Mouse (Mus musculus) granulocyte monocyte progenitor cell, adult 5-6 weeks (primary cell): ENCODE measurements at regions not wholly inside any gene's neighbourhood (a gene's known extent, or its start where the extent isn't known, plus 50 kb on each side); places are given as distances from the start of the nearest gene placed in this dataset.

Experiments used
- ATAC-seq: replicated peaks from 2 replicates; pipeline ENCODE4 v1.8.0; 2016; ENCODE audit warnings: mild to moderate bottlenecking, moderate TSS enrichment, inconsistent platforms; ENCODE audit not compliant: poor library complexity, severe bottlenecking

DNA sequence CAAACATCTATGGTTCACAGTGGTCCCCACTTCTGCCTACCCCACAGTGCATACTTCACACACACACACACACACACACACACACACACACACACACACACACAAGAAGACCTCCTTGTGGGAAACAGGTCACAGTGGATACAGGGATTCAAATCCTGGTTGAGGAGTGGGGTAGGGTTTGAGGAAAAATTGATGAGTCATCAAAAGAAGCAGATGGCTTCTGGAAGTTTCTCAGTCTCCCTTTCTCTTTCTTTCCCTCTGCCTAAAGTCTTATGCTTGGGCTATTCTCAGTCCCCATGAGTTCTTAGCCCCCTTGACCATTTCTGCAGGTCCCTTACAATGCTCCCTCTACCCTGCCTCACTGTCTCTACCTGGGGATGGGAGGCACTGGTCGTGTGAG is 56.4 kb downstream of the Rassf10 start:
- ATAC-seq: no peak

DNA sequence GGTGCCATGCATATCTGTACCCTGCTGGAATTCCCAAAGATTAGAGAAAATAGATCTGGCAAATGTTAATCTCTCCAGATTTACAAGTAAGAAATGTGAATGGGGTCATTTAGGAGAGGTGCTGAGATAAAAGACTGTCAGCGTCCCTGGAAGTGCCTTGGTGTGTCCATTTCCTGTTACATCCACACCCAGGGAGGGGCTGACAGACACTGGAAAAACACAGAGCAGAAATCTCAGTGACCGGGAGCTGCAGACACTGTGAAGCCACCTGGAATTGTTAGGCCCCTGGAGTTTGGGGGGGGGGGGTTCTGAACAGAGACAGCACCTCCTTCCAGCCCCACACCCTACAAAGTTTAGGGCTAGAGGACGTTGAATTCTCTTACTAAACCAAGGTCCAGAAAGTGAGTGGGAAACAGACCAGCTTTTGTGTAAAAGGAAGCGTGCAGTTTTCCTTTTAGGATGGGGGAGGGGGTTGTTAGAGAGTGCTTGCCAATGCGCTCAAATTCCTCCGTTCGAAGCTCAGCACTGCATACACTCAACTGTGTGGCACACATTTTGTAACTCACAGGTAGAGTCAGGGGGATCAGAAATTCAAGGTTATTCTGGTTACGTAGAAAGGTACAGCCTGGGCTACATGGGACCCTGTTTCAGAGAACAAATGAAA is 63.5 kb downstream of the Rassf10 start:
- no peak for ATAC-seq

DNA sequence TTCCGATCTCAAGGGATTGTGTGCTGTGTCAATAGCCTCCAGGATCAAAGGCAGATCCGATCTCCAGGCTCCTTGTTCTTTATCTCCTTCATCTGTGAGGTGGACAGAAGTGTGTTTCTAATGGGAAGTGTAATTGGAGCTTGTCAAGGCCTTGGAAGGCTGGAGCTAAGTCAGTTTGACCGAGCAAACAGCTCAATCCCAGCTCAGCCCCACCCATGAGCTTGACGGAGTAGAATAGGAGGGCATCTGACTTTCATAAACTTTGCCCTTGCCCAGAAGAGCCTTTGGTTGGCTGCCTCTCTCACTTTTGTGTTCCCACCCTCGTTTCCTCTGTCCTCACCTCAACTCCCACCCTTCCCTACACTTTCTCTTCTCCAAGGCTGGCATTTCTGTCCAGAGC is 67.7 kb downstream of the Rassf10 start:
- ATAC-seq: no peak

DNA sequence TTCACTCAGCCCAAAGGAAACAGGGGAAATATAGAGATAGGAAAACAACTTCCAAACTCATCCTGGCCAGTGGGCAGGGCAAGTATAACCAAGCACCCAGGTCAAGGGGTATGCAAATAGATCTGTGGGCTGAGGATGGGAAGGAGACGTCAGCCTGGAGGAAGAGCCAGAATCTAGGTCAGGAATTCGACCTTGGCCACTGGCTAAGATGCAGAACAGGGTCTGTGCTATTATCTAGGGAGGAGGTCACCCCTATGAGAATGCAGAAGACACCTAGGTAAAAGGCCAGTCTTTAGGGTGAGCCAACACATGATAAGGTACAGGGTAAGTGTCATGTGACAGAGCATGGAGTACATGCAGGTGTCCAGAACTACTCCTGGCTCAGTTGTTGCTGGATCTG is 68.8 kb downstream of the Rassf10 start:
- no peak for ATAC-seq

DNA sequence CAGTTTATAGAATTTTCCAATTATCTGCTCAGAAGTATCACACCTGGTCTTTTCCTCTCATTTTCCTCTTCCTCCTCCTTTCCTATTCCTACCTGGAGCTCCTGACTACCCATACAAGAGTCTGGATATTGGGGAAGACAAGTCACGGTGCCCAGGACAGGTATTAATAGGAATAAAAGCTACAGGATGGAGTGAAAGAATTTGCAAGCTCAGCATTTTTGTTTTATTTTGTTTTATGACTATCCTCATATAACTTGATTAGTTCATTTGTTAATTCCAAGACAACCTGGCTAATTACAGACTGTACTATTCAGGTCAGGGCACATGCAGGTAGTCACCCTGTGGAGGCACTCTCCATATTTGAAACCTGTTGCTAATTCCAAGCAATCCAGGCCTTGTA is 72.0 kb downstream of the Rassf10 start:
- ATAC-seq: no peak

DNA sequence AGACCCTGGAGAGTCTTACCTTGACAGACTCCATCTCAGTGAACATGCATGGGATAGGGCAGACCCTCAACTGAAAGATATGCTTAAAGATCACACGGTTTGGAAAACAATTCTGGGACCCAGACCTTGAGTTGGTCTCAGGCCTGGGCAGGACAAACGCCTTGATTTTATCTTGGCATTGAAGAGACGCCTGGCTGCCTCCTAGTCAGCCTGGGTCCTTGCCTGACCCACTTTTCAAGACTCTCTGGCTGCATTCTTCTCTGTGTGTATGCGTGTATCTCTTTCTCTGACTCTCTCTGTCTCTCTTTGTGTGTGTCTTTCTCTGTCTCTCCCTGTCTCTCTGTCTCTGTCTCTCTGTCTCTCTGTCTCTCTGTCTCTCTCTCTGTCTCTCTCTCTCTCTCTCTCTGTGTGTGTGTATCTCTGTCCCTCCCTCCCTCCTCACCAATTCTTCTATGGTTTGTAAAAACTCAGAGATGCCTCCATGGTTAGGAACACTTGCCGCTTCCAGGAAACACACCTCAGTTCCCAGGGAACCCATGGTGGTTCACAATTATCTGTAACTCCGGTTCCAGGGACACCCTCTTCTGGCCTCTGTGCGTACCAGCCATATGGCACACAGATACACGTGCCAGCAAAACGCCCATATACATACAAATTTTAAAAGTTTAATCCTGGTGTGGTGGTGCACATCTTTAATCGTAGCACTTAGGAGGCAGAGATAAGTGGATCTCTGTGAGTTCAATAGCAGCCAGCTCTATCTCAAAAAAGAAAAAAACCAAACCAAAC is 72.7 kb downstream of the Rassf10 start:
- no peak for ATAC-seq

DNA sequence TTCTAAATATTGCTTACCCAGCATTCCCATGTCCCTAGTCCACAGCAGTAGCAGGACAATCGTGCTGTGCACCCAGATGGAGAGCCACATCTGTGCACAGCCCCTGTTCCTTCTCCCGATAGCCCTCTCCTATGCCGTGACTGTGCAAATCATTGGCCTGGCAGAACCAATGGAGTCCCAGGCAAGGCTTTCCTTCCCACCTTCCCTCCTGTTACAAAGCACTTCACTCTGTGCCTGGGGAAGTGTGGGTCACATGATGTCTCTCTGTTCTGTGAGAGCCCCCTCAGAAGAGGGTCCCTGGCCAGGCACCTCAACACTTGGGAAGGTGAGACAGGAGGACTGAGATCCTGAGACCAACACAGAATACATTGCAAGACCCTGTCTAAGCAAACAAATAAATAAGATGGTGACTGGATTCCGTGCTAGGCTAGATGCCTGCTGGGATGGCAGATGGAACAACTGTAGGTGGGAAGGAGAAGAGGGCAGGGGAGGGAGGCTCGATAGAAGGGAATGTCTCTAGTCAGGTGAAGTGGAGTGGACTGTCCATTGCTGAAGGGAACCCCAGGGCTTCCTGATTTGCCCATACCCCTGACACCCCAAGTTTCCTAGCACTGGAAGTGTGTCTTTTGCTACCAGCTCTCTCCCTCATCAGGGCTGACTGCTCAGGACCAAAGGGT is 73.5 kb downstream of the Rassf10 start:
- no peak for ATAC-seq

DNA sequence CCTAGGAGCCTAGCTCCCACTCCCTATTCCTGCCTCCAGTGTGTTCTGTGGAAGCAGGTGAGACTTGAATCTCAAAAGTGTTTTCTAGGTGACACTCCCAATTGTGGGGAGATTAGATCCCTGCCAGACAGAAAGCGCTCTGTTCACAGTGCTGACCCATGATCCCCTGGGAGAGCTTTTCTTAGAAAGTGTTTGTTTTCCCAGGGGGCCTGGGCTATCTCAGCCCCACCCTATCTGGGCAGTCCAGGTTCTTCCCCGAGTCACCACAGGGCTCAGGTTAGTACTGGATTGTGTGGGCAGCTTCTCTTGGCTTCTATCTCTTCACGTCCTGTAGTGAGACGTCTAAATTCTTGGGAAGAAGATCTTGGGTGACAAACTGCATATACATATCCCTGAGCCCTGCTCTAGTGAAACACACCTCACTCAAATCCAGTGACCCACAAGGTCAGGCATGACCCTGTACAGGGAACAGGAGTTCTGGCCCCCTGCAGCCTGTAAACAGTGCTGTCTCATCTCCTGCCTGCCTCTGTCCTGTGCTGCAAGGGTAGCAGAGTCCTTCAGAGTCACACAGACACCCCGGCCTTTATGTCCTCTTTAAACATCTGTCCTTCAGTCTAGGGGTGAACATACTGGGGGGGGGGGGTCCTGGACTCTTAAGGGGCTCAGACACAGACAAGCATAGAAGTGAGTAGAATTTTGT is 76.4 kb downstream of the Rassf10 start:
- no peak for ATAC-seq

DNA sequence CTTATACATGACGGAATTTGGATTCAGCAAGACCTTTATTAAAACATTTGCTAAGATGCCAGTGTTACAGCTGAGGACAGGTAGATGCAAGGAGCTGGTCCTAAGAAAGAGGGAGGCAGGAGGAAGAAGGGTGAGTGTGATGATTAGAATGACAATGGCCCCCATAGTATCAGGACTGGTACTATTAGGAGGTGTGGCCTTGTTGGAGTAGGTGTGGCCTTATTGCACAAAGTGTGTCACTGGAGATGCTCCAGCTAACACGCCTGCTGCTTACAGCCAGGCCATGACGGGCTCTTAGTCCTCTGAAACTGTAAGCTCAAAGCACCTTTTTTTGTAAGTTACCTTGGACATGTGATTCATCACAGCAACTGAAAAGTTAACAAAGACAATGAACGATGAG is 82.0 kb downstream of the Rassf10 start:
- ATAC-seq: no peak

DNA sequence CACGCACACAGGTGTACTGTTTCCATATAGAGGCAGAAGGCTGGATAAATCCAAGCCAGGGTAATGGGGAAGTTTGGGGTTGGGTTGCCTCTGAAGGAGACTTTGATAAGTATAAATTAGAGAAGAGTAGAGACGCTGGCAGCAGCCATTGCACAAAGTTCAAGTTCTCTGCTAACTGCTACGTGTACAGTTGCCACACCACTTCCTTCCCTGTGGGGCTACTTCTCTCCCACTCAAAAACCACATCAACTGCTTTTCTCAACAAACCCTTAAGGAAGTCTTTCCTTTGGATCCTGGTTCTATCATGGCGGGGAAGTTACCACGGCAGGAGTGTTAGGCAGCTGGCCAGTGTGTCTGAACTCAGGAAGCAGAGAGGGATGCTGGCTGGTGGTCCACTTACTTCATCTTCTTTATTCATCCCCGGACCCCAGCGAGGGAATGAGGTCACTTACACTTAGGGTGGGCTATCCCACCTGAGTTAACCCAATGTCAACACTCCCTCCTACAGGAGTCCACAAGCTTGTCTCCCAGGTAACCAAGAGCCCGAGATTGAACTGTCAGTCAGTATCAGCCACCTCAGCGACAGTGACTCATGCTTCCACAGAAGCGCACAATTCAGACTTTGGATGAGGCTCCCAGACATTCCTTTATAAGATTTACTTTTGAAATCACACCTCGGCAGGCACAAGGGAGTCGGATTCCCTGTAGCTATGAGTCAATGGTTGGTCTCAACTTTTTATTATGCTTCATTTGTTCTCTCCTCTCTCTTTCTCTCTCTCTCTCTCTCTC is 84.3 kb downstream of the Rassf10 start:
- ATAC-seq: peak; percentile 84

DNA sequence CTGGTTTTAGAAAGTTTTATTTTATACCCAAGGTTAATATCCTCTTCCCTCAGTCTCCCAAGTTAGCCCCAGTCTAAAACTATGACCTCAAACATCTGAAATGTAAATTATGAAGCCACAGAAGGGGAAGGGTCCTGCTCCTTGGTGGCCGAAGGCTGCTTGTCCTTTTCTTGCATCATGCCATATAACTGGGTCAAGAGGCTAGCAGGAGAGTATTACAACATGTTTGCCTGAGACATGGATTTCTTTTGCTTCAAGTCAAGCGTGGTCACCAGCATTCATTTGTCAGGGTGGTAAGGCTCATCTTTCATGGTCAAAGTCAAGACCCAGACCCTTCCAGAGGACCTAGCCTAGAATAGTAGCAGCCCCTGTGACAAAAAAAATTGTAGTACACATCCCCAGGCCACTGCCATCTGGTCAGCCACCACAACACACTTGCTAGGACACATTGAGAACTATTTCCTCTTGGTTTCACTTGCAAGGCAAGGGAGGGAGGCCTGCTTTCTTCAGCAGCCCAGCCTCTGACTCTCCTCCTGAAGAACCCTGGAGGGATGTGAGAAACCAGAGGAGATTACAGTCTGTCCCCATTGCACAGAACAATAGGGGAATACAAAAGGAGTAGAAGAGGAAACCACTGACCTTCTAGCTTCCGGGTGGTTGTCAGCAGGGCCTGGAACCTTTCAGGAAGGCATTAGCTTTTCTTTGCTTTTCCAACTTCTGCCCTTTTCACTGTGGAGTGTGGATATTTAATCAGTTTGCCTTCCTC is 85.3 kb downstream of the Rassf10 start:
- peak; percentile 24 for ATAC-seq

DNA sequence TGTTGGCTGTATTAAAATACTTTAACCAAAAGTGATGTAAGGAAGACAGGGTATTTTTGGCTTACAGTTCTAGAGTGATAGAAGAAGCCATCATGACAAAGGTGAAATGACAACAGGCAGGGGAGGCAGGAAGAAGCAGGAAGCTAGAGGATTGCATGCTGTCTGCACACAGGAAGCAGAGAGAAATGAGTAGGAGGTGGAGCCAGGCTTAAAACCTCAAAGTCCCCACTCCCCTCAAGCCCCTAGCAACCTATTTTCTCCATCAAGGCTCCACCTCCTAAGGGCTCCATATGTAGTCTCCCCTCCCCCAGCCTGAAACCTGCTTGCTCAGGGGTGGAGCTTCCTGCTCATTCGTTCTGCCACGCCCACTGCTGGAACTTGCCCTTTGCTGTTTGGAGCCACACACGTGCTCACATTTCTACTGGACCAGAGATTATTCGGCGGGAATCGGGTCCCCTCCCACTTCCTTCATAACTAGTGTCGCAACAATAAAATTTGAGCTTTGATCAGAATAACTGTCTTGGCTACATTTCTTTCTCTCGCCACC is 91.9 kb downstream of the Rassf10 start:
- peak; percentile 85 for ATAC-seq

DNA sequence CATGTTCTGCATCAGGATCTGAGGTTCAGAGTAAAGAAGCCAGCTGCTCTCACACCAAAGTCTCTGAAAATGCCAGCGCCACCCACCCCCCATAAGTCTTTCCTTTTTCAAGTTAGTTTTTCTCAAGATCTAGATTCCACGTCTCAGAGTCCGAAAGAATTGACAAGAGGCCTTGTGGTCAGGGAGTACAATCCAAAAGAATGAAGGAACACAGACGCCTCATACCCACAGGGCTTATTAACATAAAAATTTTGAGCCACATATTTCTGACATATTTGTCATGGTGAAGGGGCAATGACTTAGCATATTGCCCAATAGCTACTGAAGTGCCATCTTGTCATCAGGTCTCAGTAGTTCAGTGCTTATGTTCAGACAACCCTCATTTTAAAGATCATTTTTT is 92.6 kb downstream of the Rassf10 start:
- ATAC-seq: peak; percentile 32

DNA sequence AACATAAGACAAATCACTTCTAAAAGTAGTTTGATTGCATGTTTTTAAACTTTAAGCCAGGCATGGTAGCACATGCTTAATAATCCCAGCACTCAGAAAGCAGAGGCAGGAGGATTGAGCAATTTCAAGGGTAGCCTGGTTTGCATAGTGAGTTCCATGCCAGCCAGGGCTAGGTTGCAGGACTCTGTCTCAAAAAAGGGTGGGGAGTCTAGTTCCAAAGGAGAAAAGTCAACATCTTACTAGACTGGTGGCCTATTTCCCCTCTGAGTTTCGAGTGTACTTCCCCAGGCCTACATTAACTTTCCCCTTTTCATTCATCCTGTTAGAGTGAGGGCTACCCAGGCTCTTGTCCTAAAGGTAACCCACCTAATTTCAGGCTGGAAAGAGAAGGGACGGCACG is 93.8 kb downstream of the Rassf10 start:
- ATAC-seq: peak; percentile 49

DNA sequence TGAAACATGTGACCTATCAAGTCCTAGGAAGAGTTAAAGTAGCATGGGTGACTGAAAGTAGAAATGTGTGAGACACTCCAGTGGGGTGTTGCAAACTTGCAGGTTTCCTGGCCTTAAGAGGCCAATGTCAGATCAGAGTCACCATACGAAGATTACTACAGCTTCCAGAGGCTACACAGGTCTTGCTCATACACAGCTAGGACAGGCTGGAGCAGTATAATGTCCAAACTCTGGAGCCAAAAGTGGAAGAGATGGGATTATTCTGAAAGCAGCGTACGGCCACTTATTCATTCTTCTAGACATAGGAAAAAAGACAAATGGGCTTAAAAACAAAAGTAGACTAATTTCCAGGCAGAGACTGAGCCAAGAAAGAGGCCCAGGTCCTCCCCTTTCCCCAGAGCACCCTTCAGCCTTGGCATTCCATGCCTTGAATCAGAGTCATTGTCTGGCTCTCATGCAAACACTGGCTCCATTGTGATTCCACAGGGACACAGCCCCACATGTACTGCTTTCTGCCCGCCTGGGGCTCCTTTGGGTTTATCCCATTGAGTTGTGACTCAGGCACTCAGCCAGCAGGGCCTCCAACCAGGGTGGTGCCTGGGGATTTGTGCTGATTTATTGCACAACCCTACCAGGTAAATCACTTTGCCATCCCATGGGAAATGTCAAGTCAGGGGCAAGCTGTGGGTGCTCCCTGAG is 94.5 kb downstream of the Rassf10 start:
- ATAC-seq: no peak

DNA sequence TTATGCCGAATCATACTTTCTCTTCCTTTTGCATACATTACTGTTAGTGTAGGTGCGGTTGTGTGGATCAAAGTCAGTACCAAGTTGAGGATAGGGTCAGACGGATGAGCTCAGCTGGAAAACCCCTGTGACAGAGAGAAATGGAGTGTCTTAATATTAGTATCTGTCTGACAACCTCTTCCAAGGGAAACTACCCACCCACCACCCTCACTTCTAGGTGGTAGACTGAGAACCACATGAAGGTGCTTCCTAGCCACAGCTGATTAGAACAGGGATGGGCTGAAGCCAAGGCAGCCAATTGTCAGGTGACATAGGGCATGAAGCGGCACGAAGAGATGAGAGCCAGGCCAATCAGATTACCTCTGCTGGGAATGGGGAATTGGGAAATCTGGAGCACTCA is 95.7 kb downstream of the Rassf10 start:
- no peak for ATAC-seq

DNA sequence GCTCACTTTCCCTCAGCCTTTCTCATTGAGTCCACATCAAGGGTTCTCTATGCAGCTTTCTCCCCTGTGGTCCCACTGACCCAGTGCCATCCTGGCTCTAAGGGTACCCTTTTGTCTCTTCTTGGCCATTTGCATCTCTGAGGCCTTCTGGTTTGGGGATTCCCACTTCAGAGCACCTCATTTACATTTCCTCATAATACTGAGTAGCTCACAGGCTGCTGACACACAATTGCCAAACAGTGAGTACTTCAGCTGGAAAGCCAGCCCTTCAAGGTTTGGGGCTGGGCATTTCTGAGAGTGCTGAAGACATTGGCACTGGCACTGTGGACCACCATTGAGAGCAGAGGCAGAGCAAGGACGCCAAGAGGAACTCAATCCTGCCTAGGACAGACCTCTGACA is 99.2 kb downstream of the Rassf10 start:
- ATAC-seq: no peak

DNA sequence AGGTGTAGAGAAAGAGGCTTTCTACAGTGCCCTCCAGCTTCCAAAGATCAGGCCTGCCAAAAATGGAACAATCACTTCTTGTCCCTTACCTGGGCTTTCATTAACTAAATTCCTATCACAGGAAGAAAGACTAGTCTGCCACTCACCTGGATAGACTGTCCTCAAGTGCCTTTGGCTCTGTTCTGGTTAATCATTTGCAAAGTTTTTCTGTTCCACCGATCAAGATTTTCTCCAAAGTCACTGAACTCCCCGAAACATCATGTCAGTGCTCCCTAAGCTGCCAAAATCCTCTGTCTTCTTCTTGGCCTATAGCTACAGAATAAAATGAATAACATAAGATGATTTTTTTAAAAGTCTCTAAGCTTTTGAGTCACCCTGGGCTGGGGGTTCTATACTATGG is 102.7 kb downstream of the Rassf10 start:
- ATAC-seq: no peak
